Mouse (Mus musculus) MEL (cell line): ENCODE results near the gene Kidins220.

Source experiments
- CTCF ChIP-seq, 3 experiments: IDR thresholded peaks in 2 of 3; conservative IDR thresholded peaks in 1 of 3; 2 replicates each; pipeline ENCODE4 v1.5.1; 2011 to 2012; ENCODE audit warnings: low read length in 3 of 3, low read depth in 2 of 3, mild to moderate bottlenecking in 2 of 3, improper control_type of control experiment in 1 of 3, inconsistent platforms in 1 of 3, mixed read lengths in 1 of 3, moderate library complexity in 1 of 3; ENCODE audit not compliant: control insufficient read depth in 1 of 3, insufficient read depth in 1 of 3, poor library complexity in 1 of 3, severe bottlenecking in 1 of 3
- ELF1 ChIP-seq: IDR thresholded peaks from 2 replicates; pipeline ENCODE4 v1.6.1; 2014; ENCODE audit warnings: low read depth, mild to moderate bottlenecking, inconsistent platforms, low read length, improper control_type of control experiment, moderate library complexity
- EP300 ChIP-seq, 2 experiments: IDR thresholded peaks; 2 replicates each; pipeline ENCODE4 v1.6.1; 2011; ENCODE audit warnings: improper control_type of control experiment in 2 of 2, low read length in 2 of 2, low read depth in 1 of 2, mild to moderate bottlenecking in 1 of 2
- ETS1 ChIP-seq: IDR thresholded peaks from 2 replicates; pipeline ENCODE4 v1.6.1; 2012; ENCODE audit warnings: low read depth, mild to moderate bottlenecking, inconsistent platforms, low read length, improper control_type of control experiment, moderate library complexity
- GATA1 ChIP-seq: IDR thresholded peaks from 2 replicates; pipeline ENCODE4 v1.6.1; 2011; ENCODE audit warnings: low read depth, low read length, improper control_type of control experiment
- HCFC1 ChIP-seq: IDR thresholded peaks from 2 replicates; pipeline ENCODE4 v1.6.1; 2012; ENCODE audit warnings: low read depth, mild to moderate bottlenecking, inconsistent platforms, low read length, improper control_type of control experiment, moderate library complexity
- POLR2A ChIP-seq, 2 experiments: IDR thresholded peaks; 2 replicates each; pipeline ENCODE4 v1.6.1; 2011 to 2012; ENCODE audit warnings: low read length in 2 of 2, mild to moderate bottlenecking in 2 of 2, control low read depth in 1 of 2, improper control_type of control experiment in 1 of 2, low read depth in 1 of 2, moderate library complexity in 1 of 2; ENCODE audit not compliant: control insufficient read depth in 1 of 2, insufficient read depth in 1 of 2, poor library complexity in 1 of 2
- USF1 ChIP-seq: IDR thresholded peaks from 2 replicates; pipeline ENCODE4 v1.6.1; 2014; ENCODE audit warnings: low read depth, mild to moderate bottlenecking, inconsistent platforms, low read length, improper control_type of control experiment, moderate library complexity
- USF2 ChIP-seq, 2 experiments: IDR thresholded peaks; 2 replicates each; pipeline ENCODE4 v1.6.1; 2011 to 2012; ENCODE audit warnings: improper control_type of control experiment in 2 of 2, low read length in 2 of 2, borderline replicate concordance in 1 of 2, inconsistent platforms in 1 of 2, low read depth in 1 of 2, mild to moderate bottlenecking in 1 of 2; ENCODE audit not compliant: insufficient read depth in 1 of 2
- ZKSCAN1 ChIP-seq: IDR thresholded peaks from 2 replicates; pipeline ENCODE4 v1.6.1; 2012; ENCODE audit warnings: low read depth, mild to moderate bottlenecking, inconsistent platforms, low read length, improper control_type of control experiment, moderate library complexity
- ZNF384 ChIP-seq: IDR thresholded peaks from 2 replicates; pipeline ENCODE4 v1.6.1; 2012; ENCODE audit warnings: low read depth, mild to moderate bottlenecking, inconsistent platforms, low read length, improper control_type of control experiment

DNA sequence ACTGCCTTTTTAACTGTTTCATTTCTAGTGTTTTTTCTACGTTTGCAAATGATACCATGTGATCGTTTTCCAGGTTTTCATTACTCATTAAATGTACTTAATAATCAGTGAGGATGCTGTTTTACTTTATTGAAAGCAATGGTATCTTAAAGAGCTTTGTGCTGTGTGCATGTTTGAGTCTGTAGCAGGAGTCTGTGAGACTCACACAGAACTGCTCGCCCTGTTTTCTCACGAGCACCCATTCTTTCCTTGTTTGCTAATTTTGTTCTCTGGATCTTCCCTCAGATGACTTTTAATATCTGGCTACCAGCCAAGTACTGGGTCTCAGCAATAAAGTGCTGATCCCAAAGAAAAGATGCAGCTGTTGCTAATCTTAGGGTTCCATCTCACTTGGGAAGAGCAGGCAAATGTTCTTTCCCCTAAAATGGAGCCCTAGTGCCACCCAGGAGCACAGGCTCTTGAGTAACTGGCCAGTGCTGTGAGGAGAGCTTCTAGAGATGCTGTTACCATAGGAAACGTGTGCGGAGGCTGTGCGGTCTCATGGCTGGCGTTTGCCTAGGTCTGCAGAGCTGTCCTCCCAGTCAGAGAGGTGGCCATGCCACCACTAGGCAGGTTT is 59.7 kb downstream of the Kidins220 start:
- no peak for TF ChIP-seq ELF1
- TF ChIP-seq ZKSCAN1, result no peak
- TF ChIP-seq CTCF (IDR thresholded peaks at IDR 0.05 in 2 of 3, conservative IDR thresholded peaks at IDR 0.05 in 1 of 3; ENCODE audit: control insufficient read depth in 1 of 3, insufficient read depth in 1 of 3, low read depth in 2 of 3, low read length in 3 of 3, poor library complexity in 1 of 3, severe bottlenecking in 1 of 3), result no peak
- no peak for TF ChIP-seq HCFC1
- TF ChIP-seq ZNF384, result no peak
- TF ChIP-seq USF1, result no peak
- TF ChIP-seq POLR2A (IDR thresholded peaks at IDR 0.05; ENCODE audit: control insufficient read depth in 1 of 2, insufficient read depth in 1 of 2, low read depth in 1 of 2, low read length in 2 of 2, poor library complexity in 1 of 2), result no peak
- no peak for TF ChIP-seq USF2 (IDR thresholded peaks at IDR 0.05; ENCODE audit: borderline replicate concordance in 1 of 2, insufficient read depth in 1 of 2, low read depth in 1 of 2, low read length in 2 of 2)
- TF ChIP-seq EP300 (IDR thresholded peaks at IDR 0.05; ENCODE audit: low read depth in 1 of 2, low read length in 2 of 2), result no peak
- TF ChIP-seq GATA1, result no peak
- no peak; the same call in 1 of the 2 replicates for TF ChIP-seq ETS1
